Mouse (Mus musculus) kidney, postnatal 0 days (tissue): ENCODE measurements at regions not wholly inside any gene's neighbourhood (a gene's known extent, or its start where the extent isn't known, plus 50 kb on each side); places are given as distances from the start of the nearest gene placed in this dataset.

ENCODE experiments used
- ATAC-seq: fragments of 200-750 bp; cut with Nextera tagmentation; replicated peaks from 2 replicates; pipeline ENCODE4 v1.8.0; 2017; ENCODE audit warnings: low read depth, moderate number of reproducible peaks, moderate TSS enrichment, moderate library complexity; ENCODE audit not compliant: low FRiP score
- DNase-seq: peaks from one replicate; pipeline ENCODE4 v3.0.0-alpha.2; 2016; ENCODE audit warnings: low spot score
- H3K27ac ChIP-seq: fragments of 300-500 bp; sonication (generic); 2 replicates; pipeline ENCODE4 v1.5.1; 2014; ENCODE audit warnings: mild to moderate bottlenecking
- H3K27me3 ChIP-seq: fragments of 300-500 bp; sonication (generic); 2 replicates; pipeline ENCODE4 v1.6.1; 2014; ENCODE audit warnings: low read length, mixed read lengths; ENCODE audit not compliant: insufficient read depth
- H3K36me3 ChIP-seq: fragments of 300-500 bp; sonication (generic); 2 replicates; pipeline ENCODE4 v1.6.1; 2014; ENCODE audit warnings: low read length, mixed read lengths; ENCODE audit not compliant: insufficient read depth
- H3K4me1 ChIP-seq: fragments of 300-500 bp; sonication (generic); replicated peaks from 2 replicates; pipeline ENCODE4 v1.6.1; 2014; ENCODE audit warnings: antibody characterized with exemption, low read length, mixed read lengths; ENCODE audit not compliant: insufficient read depth
- H3K4me2 ChIP-seq: fragments of 300-500 bp; sonication (generic); 2 replicates; pipeline ENCODE4 v1.6.1; 2014; ENCODE audit warnings: mild to moderate bottlenecking, low read length, moderate library complexity, mixed read lengths
- H3K4me3 ChIP-seq: fragments of 300-500 bp; sonication (generic); replicated peaks from 2 replicates; pipeline ENCODE4 v1.5.1; 2014; ENCODE audit warnings: low read depth, low read length
- H3K9ac ChIP-seq: fragments of 300-500 bp; sonication (generic); 2 replicates; pipeline ENCODE4 v1.6.1; 2014; ENCODE audit warnings: low read depth, low read length
- H3K9me3 ChIP-seq: fragments of 300-500 bp; sonication (generic); replicated peaks from 2 replicates; pipeline ENCODE4 v1.6.1; 2016; ENCODE audit warnings: low read length, inconsistent platforms, mixed read lengths
- CTCF ChIP-seq: IDR thresholded peaks from 2 replicates; pipeline ENCODE4 v1.5.1; 2016; ENCODE audit warnings: antibody characterized with exemption, low read depth, mild to moderate bottlenecking, moderate library complexity
- whole genome bisulfite sequencing: fragments of 180-500 bp; shearing (Covaris S2); extraction: QIAGEN DNeasy Blood & Tissue Kit; methylation state at CpG from one replicate; pipeline ENCODE4 v1.1.7; 2014; 5-methylcytosine and 5-hydroxymethylcytosine counted together

DNA sequence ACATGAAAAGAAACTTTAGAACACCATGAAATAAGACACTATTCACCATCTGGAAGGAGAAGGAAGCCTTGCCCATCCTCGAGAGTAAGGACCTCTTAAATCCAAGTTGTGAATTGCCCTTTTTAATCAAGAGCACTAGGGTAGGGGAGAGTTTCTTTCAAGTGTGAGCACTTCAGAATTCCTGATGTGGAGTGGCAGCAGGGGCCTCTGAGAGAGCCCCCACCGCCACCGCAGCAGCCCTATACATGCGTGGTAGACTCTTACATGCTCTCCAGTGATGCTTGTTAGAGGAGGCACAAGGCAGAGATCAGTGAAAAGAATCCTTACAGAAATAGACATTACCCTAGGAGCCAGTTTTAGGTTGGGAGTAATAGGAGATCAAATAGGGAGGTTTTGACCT is 1041.0 kb upstream of the Map3k7 start:
- ATAC-seq: no peak
- no peak overlapping the region for H3K9ac ChIP-seq

DNA sequence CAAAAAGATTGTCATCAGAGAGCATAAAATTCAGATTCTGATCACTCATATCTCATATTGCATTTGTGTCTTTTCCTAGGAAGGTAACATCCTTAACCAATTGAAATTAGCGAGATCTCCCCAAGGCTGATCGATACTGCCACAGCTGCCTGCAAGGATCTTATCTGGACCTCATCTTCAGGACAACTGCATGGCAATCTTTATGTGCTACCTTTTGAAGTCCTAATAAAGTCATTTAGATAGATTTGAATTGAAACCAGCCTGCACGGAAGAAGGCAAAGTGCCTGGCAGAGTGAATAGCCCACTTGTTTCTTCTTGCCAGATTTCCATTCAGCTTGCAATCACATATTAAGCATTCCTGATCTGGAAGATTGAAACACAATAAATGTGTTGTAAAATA is 1031.5 kb upstream of the Map3k7 start:
- Histone ChIP-seq H3K27ac (no peak overlapping the region), H3K27me3 (no peaks in the 10 kb centered on the region), H3K4me3 (no peak overlapping the region), H3K4me2 (no peak overlapping the region), H3K4me1 (no peaks in the 10 kb centered on the region), H3K9ac (no peak overlapping the region), H3K36me3 (no peaks in the 10 kb centered on the region), H3K9me3 (no peaks in the 10 kb centered on the region)
- no peak for TF ChIP-seq CTCF
- 50% methylated on average over 3 of the region's 3 CpGs for WGBS
- DNase-seq: no peak
- ATAC-seq: no peak

More for the DNA sequence above, 1041.0 kb upstream of the Map3k7 start:
- Histone ChIP-seq H3K4me2 (no peak overlapping the region), H3K27ac (no peak overlapping the region), H3K27me3 (no peaks in the 10 kb centered on the region), H3K4me1 (no peaks in the 10 kb centered on the region), H3K36me3 (no peaks in the 10 kb centered on the region), H3K9me3 (no peaks in the 10 kb centered on the region), H3K4me3 (no peak overlapping the region)
- no peak for TF ChIP-seq CTCF
- no peak for DNase-seq
- 75% methylated on average over 4 of the region's 4 CpGs for WGBS

DNA sequence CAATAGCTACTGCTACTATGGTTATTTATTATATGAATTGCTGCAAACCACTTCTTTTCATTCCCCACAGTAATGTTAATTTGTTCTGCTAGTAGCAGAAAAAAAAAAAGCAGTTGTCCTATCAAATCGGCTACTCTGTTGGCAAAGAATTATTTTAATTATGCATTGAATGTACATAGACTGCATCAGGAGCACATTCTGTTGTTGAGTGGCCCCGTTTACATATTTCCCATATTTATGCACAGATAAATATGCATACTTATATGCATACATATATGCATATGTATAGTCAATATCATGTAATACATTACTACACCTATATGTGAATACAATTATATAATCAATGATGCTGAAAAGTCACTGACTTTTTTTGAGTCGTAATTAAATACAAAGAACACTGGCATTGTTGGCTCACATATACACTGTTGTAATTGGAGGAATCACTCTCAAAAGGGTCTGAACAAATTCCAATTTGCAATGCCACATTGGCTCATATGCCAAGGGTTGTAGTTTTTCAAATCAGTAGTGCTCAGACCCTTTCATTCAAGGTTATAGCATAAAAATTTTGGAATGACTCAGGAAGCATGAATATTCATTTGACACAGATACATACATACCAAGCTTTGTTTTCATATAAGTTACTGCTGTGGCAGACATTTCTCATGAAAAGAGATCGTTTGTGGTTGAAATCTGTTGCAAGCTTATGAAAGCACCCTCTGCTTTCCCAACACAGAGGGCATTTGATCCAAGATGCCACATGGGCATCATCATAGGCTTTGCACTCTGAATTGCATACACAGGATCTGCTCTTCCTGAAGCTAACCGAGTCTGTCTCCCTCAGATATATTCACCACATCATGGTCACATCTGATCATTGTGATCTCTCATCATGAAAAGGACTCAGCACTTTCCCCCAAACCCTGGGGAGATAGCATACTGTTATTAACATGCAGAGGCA is 1030.6 kb upstream of the Map3k7 start:
- no peaks in the 10 kb centered on the region for H3K4me1 ChIP-seq
- H3K27ac ChIP-seq: no peak overlapping the region
- TF ChIP-seq CTCF: no peak
- DNase-seq (no peak), ATAC-seq (no peak)
- no peak overlapping the region for H3K4me3 ChIP-seq
- no peak overlapping the region for H3K9ac ChIP-seq
- no peaks in the 10 kb centered on the region for H3K9me3 ChIP-seq
- no peaks in the 10 kb centered on the region for H3K36me3 ChIP-seq
- no peak overlapping the region for H3K4me2 ChIP-seq
- WGBS: 82% methylated on average over 5 of the region's 5 CpGs
- no peaks in the 10 kb centered on the region for H3K27me3 ChIP-seq

DNA sequence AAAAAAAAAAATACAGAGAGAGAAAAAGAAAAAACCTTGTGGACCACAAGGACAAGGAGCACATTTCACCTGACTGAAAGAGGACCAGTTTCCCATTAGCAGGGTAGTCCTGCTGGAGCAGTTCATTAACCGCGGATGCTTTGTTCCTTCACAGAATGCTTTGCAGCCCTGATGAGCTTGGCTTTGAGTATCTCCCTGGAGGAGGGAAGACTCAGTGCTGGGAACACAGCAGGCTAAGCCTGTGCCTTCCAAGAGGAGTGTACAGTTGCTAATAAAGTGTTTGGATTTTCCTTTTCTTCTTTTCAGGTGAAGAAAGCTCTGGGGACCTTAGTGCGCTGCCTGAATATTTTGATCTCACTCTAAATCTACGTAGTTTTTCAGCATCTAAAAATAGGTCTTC is 980.3 kb upstream of the Map3k7 start:
- DNase-seq: no peak
- 84% methylated on average over 4 of the region's 4 CpGs for WGBS
- no peaks in the 10 kb centered on the region for H3K36me3 ChIP-seq
- ATAC-seq: no peak
- no peak overlapping the region for H3K9ac ChIP-seq
- H3K27me3 ChIP-seq: no peaks in the 10 kb centered on the region
- no peak overlapping the region for H3K4me3 ChIP-seq
- no peak overlapping the region for H3K4me2 ChIP-seq
- no peak for TF ChIP-seq CTCF
- H3K27ac ChIP-seq: no peak overlapping the region
- no peaks in the 10 kb centered on the region for H3K4me1 ChIP-seq
- H3K9me3 ChIP-seq: no peaks in the 10 kb centered on the region

DNA sequence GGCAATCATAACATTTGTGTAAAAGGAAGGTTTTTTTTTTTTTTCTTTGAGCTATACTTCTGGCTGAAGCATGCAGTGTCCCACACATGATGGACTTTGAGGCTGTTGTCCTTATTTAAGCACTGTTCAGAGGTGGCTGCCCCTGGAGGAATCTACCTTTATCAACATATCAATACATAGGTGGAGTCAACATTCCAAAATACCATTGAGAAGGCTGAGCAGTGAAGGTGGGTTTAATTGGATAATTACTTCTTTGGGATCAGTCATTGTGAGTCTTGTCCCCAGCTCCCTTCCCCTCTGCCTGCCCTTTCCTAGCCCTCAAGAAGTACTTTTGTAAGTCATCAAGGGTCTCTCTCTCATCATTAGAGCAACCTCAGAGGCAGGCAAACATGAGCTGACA is 951.9 kb upstream of the Map3k7 start:
- no peaks in the 10 kb centered on the region for H3K36me3 ChIP-seq
- H3K4me1 ChIP-seq: no peaks in the 10 kb centered on the region
- no peaks in the 10 kb centered on the region for H3K9me3 ChIP-seq
- H3K9ac ChIP-seq: no peak overlapping the region
- no peaks in the 10 kb centered on the region for H3K27me3 ChIP-seq
- no peak overlapping the region for H3K4me3 ChIP-seq
- no peak for TF ChIP-seq CTCF
- no peak for DNase-seq
- H3K27ac ChIP-seq: no peak overlapping the region
- no peak for ATAC-seq
- H3K4me2 ChIP-seq: no peak overlapping the region

DNA sequence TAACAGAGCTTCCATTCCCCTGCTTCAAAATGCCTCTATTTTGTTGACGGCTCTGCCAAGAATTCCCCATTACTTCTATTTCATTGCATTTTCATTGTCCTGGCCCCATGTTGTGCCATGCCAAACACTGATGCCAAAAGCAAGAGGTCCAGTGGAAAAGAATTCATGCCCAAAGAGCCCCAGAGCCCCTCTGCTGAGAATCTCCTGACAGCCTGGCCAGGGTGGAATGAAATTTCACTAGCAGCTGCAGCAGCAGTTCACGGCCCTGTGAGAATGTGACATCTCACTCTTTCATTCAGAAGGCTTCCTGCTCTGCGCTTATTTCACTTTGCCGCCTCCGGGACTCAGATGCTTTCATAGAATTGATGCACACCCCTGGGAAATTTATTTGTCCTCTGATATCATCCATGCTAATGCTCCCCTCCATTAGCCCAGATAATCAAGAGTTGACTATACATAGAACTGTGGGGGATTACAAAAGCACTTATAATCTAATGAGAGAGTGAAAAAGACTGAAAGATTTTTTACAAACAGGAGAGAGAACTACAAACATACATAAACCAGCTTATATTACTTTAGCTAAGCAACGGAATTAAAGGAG is 911.7 kb upstream of the Map3k7 start:
- H3K4me3 ChIP-seq: no peak overlapping the region
- DNase-seq: no peak

More for the DNA sequence above, 911.7 kb upstream of the Map3k7 start:
- Histone ChIP-seq H3K27me3 (no peaks in the 10 kb centered on the region), H3K27ac (no peak overlapping the region), H3K4me1 (no peaks in the 10 kb centered on the region), H3K36me3 (no peaks in the 10 kb centered on the region), H3K9ac (no peak overlapping the region), H3K4me2 (no peak overlapping the region), H3K9me3 (no peaks in the 10 kb centered on the region)
- 69% methylated on average over 6 of the region's 6 CpGs for WGBS
- TF ChIP-seq CTCF: no peak
- no peak for ATAC-seq
